Mouse (Mus musculus) monocyte, adult 2 months (primary cell): ENCODE data around the gene Peg3.

Source experiments
- DNase-seq, 2 experiments: peaks; one replicate each; pipeline ENCODE4 v3.0.0; 2022; ENCODE audit warnings: low spot score in 2 of 2, low read depth in 1 of 2

The Peg3 gene

GRCm38 (mm10) chr7:6727351-6728121, 2.7 kb downstream of the Peg3 start:
- DNase-seq: no peak

- DNase-seq: no peak
Measured at GRCm38 (mm10) chr7:6709396-6709795, 20.8 kb downstream of the Peg3 start.

GRCm38 (mm10) chr7:6708451-6709180, 21.6 kb downstream of the Peg3 start:
- DNase-seq: no peak

GRCm38 (mm10) chr7:6707416-6708015, 22.7 kb downstream of the Peg3 start:
- DNase-seq: no peak

- DNase-seq: no peak
Measured at GRCm38 (mm10) chr7:6699230-6699629, 31.0 kb downstream of the Peg3 start.

- DNase-seq: no peak
Measured at GRCm38 (mm10) chr7:6696241-6697045, 33.8 kb downstream of the Peg3 start, which contains the start of gene Zim1. Gene Zim1, minus strand, starts transcription at chr7:6696450.

- DNase-seq: no peak
Measured at GRCm38 (mm10) chr7:6685511-6685910, 44.7 kb downstream of the Peg3 start.

GRCm38 (mm10) chr7:6666726-6667125, 63.5 kb downstream of the Peg3 start:
- DNase-seq: no peak

GRCm38 (mm10) chr7:6663430-6663829, 66.8 kb downstream of the Peg3 start:
- DNase-seq: no peak

GRCm38 (mm10) chr7:6659605-6660004, 70.6 kb downstream of the Peg3 start:
- DNase-seq: no peak

- DNase-seq: no peak
Measured at GRCm38 (mm10) chr7:6658606-6659005, 71.6 kb downstream of the Peg3 start.
